Mouse (Mus musculus) heart, adult 2 months (tissue): ENCODE results near the gene Msi2.

Experiments
- CTCF ChIP-seq: fragments of 200-600 bp; IDR thresholded peaks from 2 replicates; pipeline ENCODE4 v1.8.1; 2022; ENCODE audit warnings: antibody characterized with exemption, mild to moderate bottlenecking, moderate library complexity
- EP300 ChIP-seq: fragments of 200-500 bp; IDR thresholded peaks from 2 replicates; pipeline ENCODE4 v1.6.1; 2011; ENCODE audit warnings: low read depth, low read length, control low read depth; ENCODE audit not compliant: insufficient read depth
- POLR2A ChIP-seq: fragments of 200-500 bp; IDR thresholded peaks from 2 replicates; pipeline ENCODE4 v1.6.1; 2011; ENCODE audit warnings: mild to moderate bottlenecking, low read depth, low read length, control low read depth; ENCODE audit not compliant: insufficient read depth

DNA sequence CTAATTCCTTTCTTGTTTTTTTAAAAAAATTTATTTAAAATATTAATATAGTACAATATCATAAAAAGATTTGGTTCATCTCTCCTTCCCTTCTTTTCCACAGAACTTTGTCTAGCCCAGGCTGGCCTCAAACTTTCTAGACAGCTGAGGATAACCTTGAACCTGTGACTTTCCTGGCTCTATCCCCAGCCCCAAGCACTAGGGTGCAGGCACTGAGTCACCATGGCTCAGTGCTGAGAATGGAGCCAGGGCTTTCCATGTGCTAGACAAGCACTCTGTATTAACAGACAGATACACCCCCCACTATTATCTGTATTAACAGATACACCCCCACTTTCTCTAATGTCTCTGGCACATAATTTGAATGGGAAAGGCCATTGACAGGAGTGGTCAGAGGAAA lies 249.3 kb downstream of the Msi2 start:
- TF ChIP-seq EP300 (no peak), POLR2A (no peak), CTCF (no peak)
